Mouse (Mus musculus): ENCODE measurements around the gene C77080. TPM values are rescaled to one million over a fixed set of nuclear protein-coding genes. Genes with fewer than 3 reads are reported as not detected.
A peak's percentile ranks its signal among the peaks of the same experiment; 100 is the strongest.

Gene C77080
- total RNA-seq, 4 experiments from 2014 or later: 23.9 to 44.8 (median 34.4) TPM

DNA sequence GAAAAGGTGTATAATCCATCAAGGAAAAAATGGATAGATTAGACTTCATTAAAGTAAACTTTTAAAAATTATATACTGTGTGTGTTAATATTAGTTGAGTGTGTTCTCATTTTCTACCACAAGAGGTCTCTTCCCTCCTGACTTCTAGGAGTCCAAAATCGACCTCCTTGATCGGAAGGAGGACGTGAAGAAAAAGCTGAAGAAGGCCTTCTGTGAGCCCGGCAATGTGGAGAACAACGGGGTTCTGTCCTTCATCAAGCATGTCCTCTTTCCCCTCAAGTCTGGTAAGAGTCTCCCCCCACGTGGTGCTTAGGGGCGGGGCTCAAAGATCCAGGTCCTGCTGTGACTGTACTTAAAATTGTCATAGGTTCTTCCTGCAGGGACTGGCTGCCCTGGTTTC is 51.7 kb downstream of the C77080 start:
- DNase-seq: no peak

GRCm38 (mm10) chr4:129206792-129207191 is 54.4 kb downstream of the C77080 start:
- no peak for DNase-seq

DNA sequence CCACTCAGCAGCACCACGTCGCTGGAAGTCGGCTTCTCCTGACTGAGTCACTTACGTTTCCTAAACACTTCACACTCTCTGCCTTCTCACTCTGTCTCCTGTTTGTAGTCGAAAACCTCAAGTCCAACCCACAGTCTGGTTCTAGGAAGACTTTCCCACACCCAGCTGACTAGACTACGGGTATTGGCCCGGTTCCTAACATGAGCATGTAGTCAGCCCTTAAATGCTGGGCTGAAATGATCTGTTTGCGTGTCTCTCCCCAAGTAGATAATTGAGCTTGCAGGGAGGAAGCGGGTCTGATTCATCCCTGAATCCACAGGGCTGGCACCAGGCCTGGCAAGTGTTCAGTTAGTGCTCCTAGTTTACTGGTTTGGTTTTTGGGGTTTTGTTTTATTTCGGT is 56.5 kb downstream of the C77080 start:
- DNase-seq: no peak

DNA sequence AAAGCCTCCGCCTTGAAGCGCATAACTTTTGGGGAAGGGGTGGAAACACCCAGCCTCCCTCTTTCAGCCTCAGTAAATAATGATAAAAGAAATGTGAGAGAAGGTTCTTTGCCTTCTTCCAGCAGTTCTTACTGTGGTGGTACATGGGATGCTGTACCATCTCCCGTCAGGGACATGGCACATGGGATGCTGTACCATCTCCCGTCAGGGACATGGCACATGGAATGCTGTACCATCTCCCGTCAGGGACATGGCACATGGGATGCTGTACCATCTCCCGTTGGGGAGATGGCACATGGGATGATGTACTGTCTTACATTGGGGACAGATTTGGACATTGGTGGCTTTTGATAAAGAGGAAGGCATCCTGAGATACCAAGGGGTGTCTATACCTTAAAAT is 63.7 kb downstream of the C77080 start:
- no peak for DNase-seq

DNA sequence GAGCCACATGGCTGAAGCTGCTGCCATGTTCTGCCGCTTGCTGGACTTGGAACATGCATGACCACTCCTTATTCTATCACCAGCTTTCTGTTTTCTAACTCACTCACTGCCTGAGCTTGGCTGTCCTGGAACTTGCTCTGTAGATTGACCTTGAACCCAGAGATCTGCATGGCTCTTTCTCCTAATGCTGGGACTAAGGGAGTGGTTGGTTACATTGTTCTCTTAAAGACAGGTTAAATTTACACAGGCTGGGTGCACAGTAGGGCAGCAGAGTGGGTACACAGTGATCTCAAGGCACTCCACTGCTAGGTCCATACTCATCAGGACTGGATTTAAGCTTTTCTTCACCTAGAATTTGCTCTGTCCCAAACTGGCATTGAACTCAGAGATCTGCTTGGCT is 66.9 kb downstream of the C77080 start:
- DNase-seq: no peak

GRCm38 (mm10) chr4:129191691-129192090 is 69.5 kb downstream of the C77080 start:
- DNase-seq: no peak

GRCm38 (mm10) chr4:129190538-129190937 is 70.7 kb downstream of the C77080 start:
- peak; percentile 34 for DNase-seq

DNA sequence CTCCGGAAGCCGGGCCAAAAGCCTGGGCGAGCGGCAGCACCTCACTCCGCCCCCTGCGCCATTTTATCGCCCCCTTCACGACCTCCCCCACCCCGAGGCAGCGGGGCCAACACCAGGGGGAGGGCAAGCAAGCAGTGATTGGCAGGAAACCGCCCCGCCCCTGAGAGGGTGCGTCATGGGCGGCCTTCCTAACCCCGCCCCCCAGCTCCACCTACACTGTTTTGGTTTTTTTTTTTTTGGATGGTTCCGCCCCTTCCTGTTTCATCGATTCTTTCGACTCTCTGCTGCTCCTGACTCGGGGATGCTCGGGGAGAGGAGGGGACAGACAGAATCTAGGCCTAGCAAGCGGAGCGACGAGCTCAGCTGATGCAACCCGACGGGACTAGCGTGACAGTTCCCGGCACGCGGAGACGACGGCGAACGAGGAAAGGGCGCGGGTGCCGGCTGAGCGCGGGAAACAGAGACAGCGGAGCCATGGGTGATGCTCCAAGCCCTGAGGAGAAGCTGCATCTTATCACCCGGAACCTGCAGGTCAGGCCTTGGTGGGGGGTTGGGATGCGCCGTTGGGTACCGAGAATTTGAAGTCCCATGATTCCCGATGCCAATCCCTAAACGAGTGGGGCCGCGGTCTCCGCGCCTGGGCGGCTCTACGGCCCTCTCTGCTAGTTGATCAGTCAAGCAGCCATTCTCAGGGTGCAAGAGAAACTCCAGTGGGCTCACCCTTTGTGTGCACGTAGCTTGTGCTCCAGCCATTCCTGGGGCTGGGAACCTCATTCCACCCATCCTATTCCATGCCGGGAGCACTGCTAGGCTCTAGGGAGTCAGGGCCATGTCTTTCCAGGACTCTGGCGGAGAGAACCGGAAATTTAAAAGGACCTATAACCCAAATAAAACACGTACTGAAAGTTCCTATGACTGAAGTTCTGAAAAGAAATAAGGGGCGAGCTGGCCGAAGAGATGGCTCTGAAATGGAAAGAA is 71.4 kb downstream of the C77080 start, which contains the start of the genes S100pbp and Yars:
TSS of gene S100pbp (minus strand) at position 186 of the 978 bp plus-strand sequence.
TSS of gene Yars (plus strand) at position 219 of the 978 bp plus-strand sequence.
- DNase-seq: peak; percentile 97

- DNase-seq: peak; percentile 50
These were observed 72.2 kb downstream of the C77080 start for GRCm38 (mm10) chr4:129188803-129189541.

DNA sequence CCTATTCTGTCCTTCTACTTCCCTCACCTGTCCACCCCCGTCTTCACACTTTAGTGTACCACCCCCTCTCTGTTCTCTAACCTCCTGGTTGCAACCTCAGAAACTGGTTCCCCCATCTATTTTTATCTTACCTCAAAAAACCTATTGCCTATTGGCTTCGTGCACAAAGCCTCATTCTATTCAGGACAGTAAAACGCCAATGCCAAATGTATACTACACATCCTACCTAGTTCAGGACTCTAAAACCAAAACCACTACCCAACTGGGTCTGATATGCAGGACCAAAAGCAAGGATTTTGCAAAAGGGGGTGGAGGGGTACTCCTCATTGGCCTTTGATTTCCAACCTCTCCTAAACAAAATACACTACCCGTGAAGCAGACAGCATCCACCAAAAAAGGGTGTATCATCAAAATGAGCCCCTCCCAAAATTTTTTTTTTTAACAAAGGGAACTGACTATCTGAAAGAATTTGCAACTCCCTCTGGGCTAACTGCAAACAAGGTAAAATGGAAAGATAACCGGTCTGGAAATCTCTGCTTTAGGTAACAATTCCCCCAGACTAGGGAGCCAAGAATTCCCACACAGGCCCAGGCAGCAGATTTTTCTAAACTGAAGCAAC is 73.1 kb downstream of the C77080 start:
- DNase-seq: no peak

GRCm38 (mm10) chr4:129179560-129179959 is 81.6 kb downstream of the C77080 start:
- DNase-seq: no peak

GRCm38 (mm10) chr4:129172529-129172928 is 88.7 kb downstream of the C77080 start:
- DNase-seq: no peak

Small RNAs within 50 kb of the gene (microRNA-seq; reads per million reads assigned to microRNA genes)
- 0 reads per million in 2 experiments for gene Gm22994

Other genes with a start within 250 kb of the C77080 start
- gene Rnf19b, start 203.1 kb downstream of the C77080 start, total RNA-seq (2022): 10 to 100 TPM; 26.0 to 29.3 (median 28.3) TPM
- not detected for gene Tmem54, start 155.9 kb downstream of the C77080 start, total RNA-seq (2022)
- 1 to 10 TPM; 2.1 to 4.9 (median 3.6) TPM for gene Hpca, start 139.4 kb downstream of the C77080 start, total RNA-seq (2022)
- gene Fndc5, start 124.4 kb downstream of the C77080 start, total RNA-seq (2022): 1 to 10 TPM; 3.7 to 6.3 (median 4.7) TPM
- 10 to 100 TPM; 21.7 to 31.7 (median 25.4) TPM for gene S100pbp, start 71.7 kb downstream of the C77080 start, total RNA-seq (2022)
- 100 to 1,000 TPM in 1 of 4 experiments, 10 to 100 TPM in 3; 83.3 to 108 (median 89.0) TPM for gene Yars, start 71.6 kb downstream of the C77080 start, total RNA-seq (2022)
- 1 to 10 TPM in 3 of 4 experiments, under 1 TPM in 1; 0.73 to 2.5 (median 1.1) TPM for gene Sync, start 26.2 kb upstream of the C77080 start, total RNA-seq (2022)
- gene Rbbp4, start 74.0 kb upstream of the C77080 start, total RNA-seq (2022): 100 to 1,000 TPM; 122 to 167 (median 155) TPM
- 10 to 100 TPM; 50.9 to 62.1 (median 56.6) TPM for gene Zbtb8os, start 74.3 kb upstream of the C77080 start, total RNA-seq (2022)
- 1 to 10 TPM; 4.7 to 7.8 (median 5.2) TPM for gene Zbtb8a, start 116.7 kb upstream of the C77080 start, total RNA-seq (2022)
- gene Zbtb8b, start 179.4 kb upstream of the C77080 start, total RNA-seq (2022): under 1 TPM; 0.09 to 0.65 (median 0.34) TPM
- gene Bsdc1, start 200.2 kb upstream of the C77080 start, total RNA-seq (2022): 10 to 100 TPM; 73.0 to 83.5 (median 80.3) TPM
- not detected for gene Tssk3, start 229.6 kb upstream of the C77080 start, total RNA-seq (2022)
- gene Fam229a, start 229.8 kb upstream of the C77080 start, total RNA-seq (2022): 1 to 10 TPM in 1 of 4 experiments, not detected in 3; 1.2 TPM